Mouse (Mus musculus) inflammation-experienced regulatory T-cells, adult 16 weeks (primary cell): ENCODE results near the gene Vmn1r157. TPM values are rescaled to one million over a fixed set of nuclear protein-coding genes. Genes with fewer than 3 reads are reported as not detected.

Source experiments
- polyA plus RNA-seq: library from polyadenylated mRNA; unstranded; fragments of 100-300 nt; shearing (Covaris generic); gene quantifications from one replicate; pipeline ENCODE4 v1.2.1, GENCODE M21; 2017

Gene Vmn1r157
- polyA plus RNA-seq, result not detected

DNA sequence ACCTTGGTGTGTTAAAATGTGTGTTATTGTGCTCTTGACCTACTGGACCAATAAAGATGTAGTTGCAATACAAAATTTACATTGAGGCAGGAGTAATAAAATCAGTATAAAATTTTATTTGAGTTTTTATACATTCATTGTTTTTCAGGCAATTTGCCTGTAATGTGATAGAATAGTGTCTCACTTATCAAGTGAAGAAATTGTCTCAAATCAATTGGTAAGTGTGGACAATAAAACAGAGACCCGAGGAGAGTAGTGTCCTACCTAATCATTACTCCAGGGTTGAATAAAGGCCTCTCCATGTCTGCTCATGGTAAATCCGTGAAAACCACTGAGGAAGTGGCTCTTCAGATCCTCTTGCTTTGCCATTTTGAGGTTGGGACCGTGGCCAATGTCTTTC, at the start of gene Vmn1r157:
Vmn1r157 (plus strand) TSS at position 301 of the 400 bp plus-strand sequence.

DNA sequence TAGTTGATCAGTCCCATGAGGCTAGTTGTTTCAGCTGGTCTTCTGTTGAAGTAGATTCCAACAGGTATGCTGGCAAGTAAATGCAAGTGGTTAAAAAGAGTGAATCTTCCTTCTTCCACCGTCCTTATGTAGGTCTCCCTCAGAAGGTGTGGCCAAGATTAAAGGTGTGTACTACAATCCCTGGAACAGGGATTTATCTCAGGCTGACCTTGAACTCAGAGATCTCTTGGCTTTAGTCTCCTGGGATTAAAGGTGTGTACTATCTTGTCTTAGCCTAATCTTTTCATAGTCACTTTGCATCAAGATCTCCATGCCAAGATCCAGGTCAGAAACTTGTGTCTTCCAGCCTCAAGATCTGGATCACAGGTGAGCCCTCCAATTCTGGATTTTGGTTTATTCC, 41.9 kb upstream of the Vmn1r157 start, which contains the start of gene Gm4567:
Gm4567 (minus strand) TSS at position 101 of the 400 bp plus-strand sequence.

DNA sequence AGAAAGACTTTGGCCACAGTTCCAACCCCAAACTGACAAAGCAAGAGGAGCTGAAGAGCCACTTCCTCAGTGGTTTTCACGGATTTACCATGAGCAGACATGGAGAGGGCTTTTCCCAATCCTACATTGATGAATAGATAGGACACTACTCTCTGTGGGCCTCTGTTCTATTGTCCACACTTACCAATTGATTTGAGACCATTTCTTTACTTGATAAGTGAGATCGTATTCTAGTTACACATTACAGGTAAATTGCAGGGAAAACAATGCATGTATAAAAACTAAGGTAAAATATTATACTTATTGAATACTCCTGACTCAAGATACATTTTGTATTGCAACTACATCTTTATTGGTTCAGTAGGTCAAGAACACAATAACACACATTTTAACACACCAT, 29.2 kb downstream of the Vmn1r157 start, which contains the start of gene Vmn1r158:
Vmn1r158 (minus strand) TSS at position 101 of the 400 bp plus-strand sequence.

Other genes with a start within 250 kb of the Vmn1r157 start
- gene Vmn1r152, start 238.7 kb upstream of the Vmn1r157 start, polyA plus RNA-seq, result not detected
- not detected for gene Gm8677, start 226.8 kb upstream of the Vmn1r157 start, polyA plus RNA-seq
- not detected for gene Gm4201, start 196.4 kb upstream of the Vmn1r157 start, polyA plus RNA-seq
- not detected for gene Gm4565, start 173.6 kb upstream of the Vmn1r157 start, polyA plus RNA-seq
- gene Vmn1r155, start 103.7 kb upstream of the Vmn1r157 start, polyA plus RNA-seq, result not detected
- gene Gm8693, start 69.4 kb upstream of the Vmn1r157 start, polyA plus RNA-seq, result not detected
- gene Gm4567, start 42.0 kb upstream of the Vmn1r157 start, polyA plus RNA-seq, result not detected
- not detected for gene Vmn1r158, start 29.1 kb downstream of the Vmn1r157 start, polyA plus RNA-seq
- gene Vmn1r159, start 81.9 kb downstream of the Vmn1r157 start, polyA plus RNA-seq, result not detected
- not detected for gene Vmn1r160, start 109.5 kb downstream of the Vmn1r157 start, polyA plus RNA-seq
- not detected for gene Gm4214, start 223.0 kb downstream of the Vmn1r157 start, polyA plus RNA-seq